Mouse (Mus musculus): ENCODE results near the gene Cc2d2b.
A peak's percentile ranks its signal among the peaks of the same experiment; 100 is the strongest.

The Cc2d2b gene

GRCm38 (mm10) chr19:40748559-40748958 lies at the start of gene Cc2d2b:
TSS of gene Cc2d2b (plus strand) at chr19:40748753.
- no peak for DNase-seq (ENCODE audit: low spot score in 2 of 2)

DNA sequence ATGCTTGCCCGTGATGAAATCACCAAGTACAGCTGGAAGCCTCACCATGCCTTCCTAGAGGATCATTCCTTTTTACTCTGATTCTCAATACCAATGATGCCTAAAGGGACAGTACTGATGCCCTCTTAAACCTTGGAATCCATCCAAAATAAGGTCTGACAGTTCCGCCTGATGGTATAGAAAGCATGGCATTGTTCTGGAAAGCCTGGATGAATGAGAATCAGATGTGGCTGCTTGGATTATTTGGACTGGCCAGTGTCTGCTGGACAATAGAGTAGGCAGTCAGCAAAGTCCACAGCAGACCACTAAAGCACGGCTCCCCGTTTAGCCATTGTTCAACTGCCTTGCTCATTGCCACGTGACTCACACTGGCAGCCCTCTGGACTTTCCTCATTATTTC lies 48.7 kb upstream of the Cc2d2b start:
- DNase-seq (ENCODE audit: low spot score in 2 of 2): no peak

DNA sequence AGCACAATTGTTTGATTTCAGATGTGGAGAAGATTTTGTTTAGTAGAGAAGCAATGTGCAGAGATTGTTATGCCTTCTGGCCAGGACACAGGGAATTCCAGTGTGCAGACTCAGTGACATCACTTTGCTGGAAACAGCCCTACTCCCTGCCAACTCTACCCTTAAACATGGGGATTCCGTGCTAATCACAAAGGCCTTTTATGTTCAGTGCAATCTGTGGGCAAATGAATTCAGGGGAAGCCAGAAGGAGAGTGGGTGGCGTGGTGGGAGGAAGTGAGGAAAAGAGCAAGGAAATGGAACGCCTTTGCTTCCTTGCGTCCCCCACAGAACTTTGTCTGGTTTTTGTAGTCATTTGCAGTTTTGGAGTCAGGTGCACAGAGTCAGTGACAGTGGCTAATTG lies 46.1 kb upstream of the Cc2d2b start:
- DNase-seq (ENCODE audit: low spot score in 2 of 2): no peak

- DNase-seq (ENCODE audit: low spot score in 2 of 2): no peak
Measured at GRCm38 (mm10) chr19:40712889-40713628, 35.5 kb upstream of the Cc2d2b start.

DNA sequence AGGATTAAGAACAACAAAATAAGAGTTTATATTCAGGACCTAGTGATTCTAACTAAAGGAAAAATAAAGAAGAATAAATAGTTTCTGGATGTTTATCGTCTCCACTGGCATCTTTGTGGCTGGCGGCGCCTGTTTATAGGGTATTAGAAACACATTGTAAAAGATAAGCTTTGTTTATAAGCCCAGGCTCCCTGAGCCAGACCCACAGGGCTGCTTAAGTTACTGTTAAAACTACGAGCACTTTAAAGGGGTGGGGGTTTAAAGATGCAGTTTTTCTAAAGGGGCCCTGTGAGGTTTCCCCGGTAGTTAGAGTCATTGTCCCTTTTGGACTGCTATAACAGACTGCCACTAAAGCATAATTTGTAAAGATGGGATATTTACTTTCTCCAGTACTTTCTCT lies 33.9 kb upstream of the Cc2d2b start:
- no peak for DNase-seq (ENCODE audit: low spot score in 2 of 2)

GRCm38 (mm10) chr19:40716981-40717380 lies 31.6 kb upstream of the Cc2d2b start:
- DNase-seq (ENCODE audit: low spot score in 2 of 2): no peak

GRCm38 (mm10) chr19:40719439-40720105 lies 29.0 kb upstream of the Cc2d2b start:
- no peak for DNase-seq (ENCODE audit: low spot score in 2 of 2)

DNA sequence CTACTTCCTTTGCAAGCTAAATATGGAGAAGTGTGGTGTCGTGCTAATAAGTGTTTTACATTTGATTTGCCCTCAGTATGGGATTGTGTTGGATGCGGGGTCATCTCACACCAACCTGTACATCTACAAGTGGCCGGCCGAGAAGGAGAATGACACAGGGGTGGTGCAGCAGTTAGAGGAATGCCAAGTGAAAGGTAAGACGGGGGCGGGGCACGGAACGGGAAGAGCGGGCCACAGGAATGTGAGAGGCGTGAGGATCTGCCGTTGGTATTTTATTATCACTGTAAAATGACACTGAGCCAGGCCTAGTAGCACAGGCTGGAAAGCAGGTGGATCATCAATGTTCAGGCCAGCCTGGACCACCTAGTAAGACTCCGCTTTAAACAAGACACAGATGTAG lies 28.2 kb upstream of the Cc2d2b start:
- DNase-seq (ENCODE audit: low spot score in 2 of 2): no peak

GRCm38 (mm10) chr19:40722137-40723038 lies 26.2 kb upstream of the Cc2d2b start:
- peak; percentile 38 to 57 for DNase-seq (ENCODE audit: low spot score in 2 of 2)

- no peak for DNase-seq (ENCODE audit: low spot score in 2 of 2)
Measured at GRCm38 (mm10) chr19:40723516-40723915, 25.0 kb upstream of the Cc2d2b start.

- DNase-seq (ENCODE audit: low spot score in 2 of 2): no peak
Measured at GRCm38 (mm10) chr19:40726148-40726547, 22.4 kb upstream of the Cc2d2b start.

GRCm38 (mm10) chr19:40726614-40727013 lies 21.9 kb upstream of the Cc2d2b start:
- DNase-seq (ENCODE audit: low spot score in 2 of 2): no peak

GRCm38 (mm10) chr19:40728213-40728612 lies 20.3 kb upstream of the Cc2d2b start:
- no peak for DNase-seq (ENCODE audit: low spot score in 2 of 2)

GRCm38 (mm10) chr19:40728732-40729420 lies 19.7 kb upstream of the Cc2d2b start:
- DNase-seq (ENCODE audit: low spot score in 2 of 2): no peak

DNA sequence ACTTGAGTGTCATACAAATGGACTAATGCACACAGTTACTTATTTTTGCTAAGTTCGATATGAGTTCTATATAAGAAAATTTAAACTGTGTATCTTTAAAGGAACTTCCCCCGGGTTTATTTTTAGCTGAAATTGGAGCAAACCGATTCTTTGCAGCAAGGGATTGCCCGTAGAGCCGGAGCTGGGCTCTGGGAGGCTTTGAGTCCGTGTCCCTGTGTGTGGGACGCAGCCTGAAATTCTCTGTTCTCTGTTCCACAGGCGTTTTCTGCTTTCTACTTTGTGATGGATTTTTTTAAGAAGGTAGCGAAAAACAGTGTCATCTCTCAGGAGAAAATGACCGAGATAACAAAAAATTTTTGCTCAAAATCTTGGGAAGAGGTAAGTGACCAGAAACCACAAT lies 15.1 kb upstream of the Cc2d2b start:
- DNase-seq (ENCODE audit: low spot score in 2 of 2): no peak

GRCm38 (mm10) chr19:40733849-40734248 lies 14.7 kb upstream of the Cc2d2b start:
- no peak for DNase-seq (ENCODE audit: low spot score in 2 of 2)

GRCm38 (mm10) chr19:40736680-40737512 lies 11.7 kb upstream of the Cc2d2b start:
- DNase-seq (ENCODE audit: low spot score in 2 of 2): peak; percentile 21 to 36

DNA sequence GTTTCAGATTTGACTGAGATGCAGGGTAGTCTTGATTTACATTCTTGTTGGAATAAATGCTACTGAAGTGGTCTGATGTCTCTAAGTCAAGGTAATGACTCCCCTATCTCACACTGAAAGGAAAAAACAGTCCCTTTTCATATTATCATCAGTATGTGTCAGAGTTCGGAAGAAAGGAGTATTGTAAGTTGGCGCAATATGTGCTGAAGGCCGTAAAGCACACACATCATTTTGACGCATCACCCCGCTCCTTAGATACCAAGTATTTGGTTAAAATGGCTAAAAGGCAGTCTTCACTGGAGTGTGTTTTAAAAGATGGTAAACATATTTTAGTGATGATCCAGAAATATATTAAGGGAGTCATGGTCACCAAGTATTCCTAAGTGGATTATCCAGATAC lies 10.9 kb upstream of the Cc2d2b start:
- DNase-seq (ENCODE audit: low spot score in 2 of 2): no peak

GRCm38 (mm10) chr19:40738683-40739324 lies 9.7 kb upstream of the Cc2d2b start:
- DNase-seq (ENCODE audit: low spot score in 2 of 2): no peak

- no peak for DNase-seq (ENCODE audit: low spot score in 2 of 2)
Measured at GRCm38 (mm10) chr19:40746603-40747002, 1.9 kb upstream of the Cc2d2b start.
